Mouse (Mus musculus): ENCODE results near the gene Slc38a4. TPM values are rescaled to one million over a fixed set of nuclear protein-coding genes. Genes with fewer than 3 reads are reported as not detected.

The Slc38a4 gene
- polyA plus RNA-seq, 1 experiment from 2014 or later: 4.6 TPM

GRCm38 (mm10) chr15:97015036-97015596, 40.6 kb downstream of the Slc38a4 start:
- no peaks in the 10 kb centered on the region for H3K36me3 ChIP-seq (ENCODE audit: control insufficient read depth, insufficient read depth, low read length)
- no peaks in the 10 kb centered on the region for H3K27me3 ChIP-seq (replicated peaks; ENCODE audit: control insufficient read depth, insufficient read depth, low read length)
- no peak overlapping the region for H3K27ac ChIP-seq (ENCODE audit: low read depth, low read length)
- 92% methylated on average over 12 of the region's 12 CpGs for WGBS
- no peak overlapping the region for H3K4me3 ChIP-seq (ENCODE audit: low read depth, low read length)
- ATAC-seq: no peak
- H3K4me2 ChIP-seq (ENCODE audit: low read length): no peak overlapping the region
- no peak for DNase-seq (ENCODE audit: low spot score)
- H3K4me1 ChIP-seq (ENCODE audit: control insufficient read depth, insufficient read depth, low read length): no peaks in the 10 kb centered on the region
- no peaks in the 10 kb centered on the region for H3K9me3 ChIP-seq (replicated peaks; ENCODE audit: control insufficient read depth, low read length)
- no peak overlapping the region for H3K9ac ChIP-seq (ENCODE audit: low read length)

- Histone ChIP-seq H3K36me3 (ENCODE audit: control insufficient read depth, insufficient read depth, low read length) (no peaks in the 10 kb centered on the region), H3K4me1 (ENCODE audit: control insufficient read depth, insufficient read depth, low read length) (no peaks in the 10 kb centered on the region), H3K4me3 (ENCODE audit: low read depth, low read length) (no peak overlapping the region), H3K27me3 (replicated peaks; ENCODE audit: control insufficient read depth, insufficient read depth, low read length) (no peaks in the 10 kb centered on the region), H3K4me2 (ENCODE audit: low read length) (no peak overlapping the region), H3K27ac (ENCODE audit: low read depth, low read length) (no peak overlapping the region), H3K9me3 (replicated peaks; ENCODE audit: control insufficient read depth, low read length) (no peaks in the 10 kb centered on the region), H3K9ac (ENCODE audit: low read length) (no peak overlapping the region)
- no peak for ATAC-seq
- WGBS: 91% methylated on average over 14 of the region's 14 CpGs
- no peak for DNase-seq (ENCODE audit: low spot score)
Observed at GRCm38 (mm10) chr15:97011599-97012372, 44.0 kb downstream of the Slc38a4 start.

GRCm38 (mm10) chr15:97009271-97009670, 46.5 kb downstream of the Slc38a4 start:
- DNase-seq (ENCODE audit: low spot score) (no peak), ATAC-seq (no peak)
- Histone ChIP-seq H3K4me1 (ENCODE audit: control insufficient read depth, insufficient read depth, low read length) (no peaks in the 10 kb centered on the region), H3K36me3 (ENCODE audit: control insufficient read depth, insufficient read depth, low read length) (no peaks in the 10 kb centered on the region), H3K27me3 (replicated peaks; ENCODE audit: control insufficient read depth, insufficient read depth, low read length) (no peaks in the 10 kb centered on the region), H3K9me3 (replicated peaks; ENCODE audit: control insufficient read depth, low read length) (no peaks in the 10 kb centered on the region), H3K9ac (ENCODE audit: low read length) (no peak overlapping the region), H3K4me3 (ENCODE audit: low read depth, low read length) (no peak overlapping the region), H3K4me2 (ENCODE audit: low read length) (no peak overlapping the region), H3K27ac (ENCODE audit: low read depth, low read length) (no peak overlapping the region)
- 76% methylated on average over 3 of the region's 3 CpGs for WGBS

- Histone ChIP-seq H3K4me1 (ENCODE audit: control insufficient read depth, insufficient read depth, low read length) (no peaks in the 10 kb centered on the region), H3K4me2 (ENCODE audit: low read length) (no peak overlapping the region), H3K9ac (ENCODE audit: low read length) (no peak overlapping the region), H3K36me3 (ENCODE audit: control insufficient read depth, insufficient read depth, low read length) (no peaks in the 10 kb centered on the region), H3K4me3 (ENCODE audit: low read depth, low read length) (no peak overlapping the region), H3K27me3 (replicated peaks; ENCODE audit: control insufficient read depth, insufficient read depth, low read length) (no peaks in the 10 kb centered on the region), H3K9me3 (replicated peaks; ENCODE audit: control insufficient read depth, low read length) (no peaks in the 10 kb centered on the region), H3K27ac (ENCODE audit: low read depth, low read length) (no peak overlapping the region)
- no peak for DNase-seq (ENCODE audit: low spot score)
- WGBS: 90% methylated on average over 15 of the region's 15 CpGs
- ATAC-seq: no peak
Observed at GRCm38 (mm10) chr15:97005631-97006234, 50.0 kb downstream of the Slc38a4 start.

- WGBS: 89% methylated on average over 7 of the region's 7 CpGs
Observed at GRCm38 (mm10) chr15:97004525-97004867, 51.3 kb downstream of the Slc38a4 start.

GRCm38 (mm10) chr15:97003851-97004524, 51.8 kb downstream of the Slc38a4 start:
- WGBS: 73% methylated on average over 10 of the region's 10 CpGs

More at GRCm38 (mm10) chr15:97004525-97004867, 51.3 kb downstream of the Slc38a4 start:
- Histone ChIP-seq H3K27me3 (replicated peaks; ENCODE audit: control insufficient read depth, insufficient read depth, low read length) (no peaks in the 10 kb centered on the region), H3K36me3 (ENCODE audit: control insufficient read depth, insufficient read depth, low read length) (no peaks in the 10 kb centered on the region), H3K9ac (ENCODE audit: low read length) (no peak overlapping the region), H3K9me3 (replicated peaks; ENCODE audit: control insufficient read depth, low read length) (no peaks in the 10 kb centered on the region), H3K4me1 (ENCODE audit: control insufficient read depth, insufficient read depth, low read length) (no peaks in the 10 kb centered on the region), H3K27ac (ENCODE audit: low read depth, low read length) (no peak overlapping the region), H3K4me2 (ENCODE audit: low read length) (no peak overlapping the region), H3K4me3 (ENCODE audit: low read depth, low read length) (no peak overlapping the region)
- no peak for ATAC-seq
- no peak for DNase-seq (ENCODE audit: low spot score)

GRCm38 (mm10) chr15:97003186-97003585, 52.6 kb downstream of the Slc38a4 start:
- H3K36me3 ChIP-seq (ENCODE audit: control insufficient read depth, insufficient read depth, low read length): no peaks in the 10 kb centered on the region
- no peak overlapping the region for H3K27ac ChIP-seq (ENCODE audit: low read depth, low read length)
- H3K9ac ChIP-seq (ENCODE audit: low read length): no peak overlapping the region
- H3K9me3 ChIP-seq (replicated peaks; ENCODE audit: control insufficient read depth, low read length): no peaks in the 10 kb centered on the region
- no peak for ATAC-seq
- H3K4me2 ChIP-seq (ENCODE audit: low read length): peak overlapping the region; percentile 25
- H3K27me3 ChIP-seq (replicated peaks; ENCODE audit: control insufficient read depth, insufficient read depth, low read length): no peaks in the 10 kb centered on the region
- peak overlapping the region; percentile 15; the same call in 1 of the 2 replicates for H3K4me3 ChIP-seq (ENCODE audit: low read depth, low read length)
- DNase-seq (ENCODE audit: low spot score): no peak
- 80% methylated on average over 6 of the region's 6 CpGs for WGBS
- H3K4me1 ChIP-seq (ENCODE audit: control insufficient read depth, insufficient read depth, low read length): no peaks in the 10 kb centered on the region

More at GRCm38 (mm10) chr15:97003851-97004524, 51.8 kb downstream of the Slc38a4 start:
- ATAC-seq: no peak
- H3K4me1 ChIP-seq (ENCODE audit: control insufficient read depth, insufficient read depth, low read length): no peaks in the 10 kb centered on the region
- no peak overlapping the region for H3K4me2 ChIP-seq (ENCODE audit: low read length)
- no peak for DNase-seq (ENCODE audit: low spot score)
- H3K4me3 ChIP-seq (ENCODE audit: low read depth, low read length): no peak overlapping the region
- no peaks in the 10 kb centered on the region for H3K27me3 ChIP-seq (replicated peaks; ENCODE audit: control insufficient read depth, insufficient read depth, low read length)
- H3K9ac ChIP-seq (ENCODE audit: low read length): no peak overlapping the region
- no peaks in the 10 kb centered on the region for H3K36me3 ChIP-seq (ENCODE audit: control insufficient read depth, insufficient read depth, low read length)
- no peak overlapping the region for H3K27ac ChIP-seq (ENCODE audit: low read depth, low read length)
- H3K9me3 ChIP-seq (replicated peaks; ENCODE audit: control insufficient read depth, low read length): no peaks in the 10 kb centered on the region

- Histone ChIP-seq H3K4me2 (ENCODE audit: low read length) (peak overlapping the region; percentile 25), H3K9ac (ENCODE audit: low read length) (no peak overlapping the region), H3K27me3 (replicated peaks; ENCODE audit: control insufficient read depth, insufficient read depth, low read length) (no peaks in the 10 kb centered on the region), H3K4me3 (ENCODE audit: low read depth, low read length) (peak overlapping the region; percentile 15; the same call in 1 of the 2 replicates), H3K36me3 (ENCODE audit: control insufficient read depth, insufficient read depth, low read length) (no peaks in the 10 kb centered on the region), H3K9me3 (replicated peaks; ENCODE audit: control insufficient read depth, low read length) (no peaks in the 10 kb centered on the region), H3K4me1 (ENCODE audit: control insufficient read depth, insufficient read depth, low read length) (no peaks in the 10 kb centered on the region), H3K27ac (ENCODE audit: low read depth, low read length) (no peak overlapping the region)
- DNase-seq (ENCODE audit: low spot score) (peak; percentile 36), ATAC-seq (no peak)
- WGBS: 71% methylated on average over 12 of the region's 12 CpGs
Observed at GRCm38 (mm10) chr15:97002752-97003151, 53.0 kb downstream of the Slc38a4 start.

Data from forebrain, embryonic 14.5 days (tissue).